Mouse (Mus musculus) heart, embryonic 10.5 days (tissue): Measurements from ENCODE around the gene Ghr. TPM values are rescaled to one million over a fixed set of nuclear protein-coding genes. Genes with fewer than 3 reads are reported as not detected.
A peak's percentile ranks its signal among the peaks of the same experiment; 100 is the strongest.

Source experiments
- DNase-seq: peaks from one replicate; pipeline ENCODE4 v3.0.0-alpha.2; 2017; ENCODE audit warnings: low spot score
- H3K27ac ChIP-seq: fragments of 300-500 bp; sonication (generic); 2 replicates; pipeline ENCODE4 v1.5.1; 2016; ENCODE audit warnings: mild to moderate bottlenecking
- H3K27me3 ChIP-seq: fragments of 300-500 bp; sonication (generic); 2 replicates; pipeline ENCODE4 v1.6.1; 2016; ENCODE audit warnings: mild to moderate bottlenecking; ENCODE audit not compliant: poor library complexity, insufficient read depth, severe bottlenecking
- H3K36me3 ChIP-seq: fragments of 300-500 bp; sonication (generic); 2 replicates; pipeline ENCODE4 v1.6.1; 2016; ENCODE audit warnings: mild to moderate bottlenecking, moderate library complexity
- H3K4me1 ChIP-seq: fragments of 300-500 bp; sonication (generic); 2 replicates; pipeline ENCODE4 v1.6.1; 2016; ENCODE audit warnings: mild to moderate bottlenecking
- H3K4me3 ChIP-seq: fragments of 300-500 bp; sonication (generic); 2 replicates; pipeline ENCODE4 v1.5.1; 2016; ENCODE audit warnings: mild to moderate bottlenecking, moderate library complexity
- H3K9me3 ChIP-seq: fragments of 300-500 bp; sonication (generic); 2 replicates; pipeline ENCODE4 v1.6.1; 2016; ENCODE audit warnings: mild to moderate bottlenecking, moderate library complexity
- WGBS: fragments of 180-500 bp; shearing (Covaris S2); methylation state at CpG from one replicate; pipeline ENCODE4 v1.1.7; 2016; 5-methylcytosine and 5-hydroxymethylcytosine counted together
- polyA plus RNA-seq: library from polyadenylated mRNA; unstranded; fragments of >200 nt; fragmentation: Nextera tagmentation; extraction: Ambion mirVana; gene quantifications from 2 replicates; pipeline ENCODE4 v1.2.1, GENCODE M21; 2016

Gene Ghr
- polyA plus RNA-seq, 1 experiment from 2014 or later = 45.1 TPM

GRCm38 (mm10) chr15:3464754-3465153 lies 118.5 kb downstream of the Ghr start:
- no peak for DNase-seq
- Histone ChIP-seq H3K4me1 (peaks cover 4% of the 10 kb centered on the region; the same call in 1 of the 2 replicates), H3K27ac (no peak overlapping the region), H3K27me3 (no peaks in the 10 kb centered on the region), H3K36me3 (no peaks in the 10 kb centered on the region), H3K4me3 (no peak overlapping the region), H3K9me3 (no peaks in the 10 kb centered on the region)
- 64% methylated on average over 4 of the region's 4 CpGs for WGBS

DNA sequence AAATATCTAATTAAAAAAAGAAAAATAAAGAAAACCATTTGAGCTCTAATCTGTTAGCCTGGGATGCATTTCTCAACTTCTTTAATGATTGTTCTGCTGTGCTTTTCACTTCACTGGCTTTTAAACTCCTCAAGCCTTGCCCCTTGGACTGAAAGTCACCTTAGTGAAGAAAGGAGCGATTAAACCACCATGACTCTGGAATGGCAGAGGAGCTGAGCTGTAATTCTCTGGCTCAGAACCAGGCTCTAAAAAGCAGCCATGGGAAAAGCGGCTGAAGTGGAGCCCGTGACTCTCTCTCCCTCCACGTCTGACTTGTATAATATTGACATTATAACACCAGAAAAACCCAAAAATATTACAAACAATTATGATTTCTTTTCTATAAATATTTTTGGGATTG lies 126.7 kb downstream of the Ghr start:
- H3K27ac ChIP-seq = no peak overlapping the region
- 81% methylated on average over 4 of the region's 4 CpGs for WGBS
- H3K27me3 ChIP-seq = no peaks in the 10 kb centered on the region

DNA sequence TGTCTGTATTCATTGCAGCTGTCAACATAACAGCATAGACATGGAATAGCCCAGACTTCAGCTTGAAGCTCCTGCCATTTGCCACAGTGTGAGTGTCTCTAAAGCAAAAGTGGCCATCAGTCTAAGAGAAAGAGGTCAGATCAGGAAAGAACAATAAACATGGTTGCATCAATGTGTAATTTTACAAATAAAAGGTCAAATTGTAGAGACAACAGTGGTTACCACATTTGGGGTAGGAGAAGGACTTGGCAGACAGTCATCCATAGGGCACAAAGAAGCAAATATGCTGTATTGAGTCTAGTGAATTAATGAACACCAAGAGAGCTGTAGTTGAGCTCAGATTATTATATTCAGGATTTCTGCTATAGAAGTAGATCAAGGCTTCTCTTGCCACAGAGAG lies 127.7 kb downstream of the Ghr start:
- no peaks in the 10 kb centered on the region for H3K9me3 ChIP-seq
- H3K36me3 ChIP-seq = no peaks in the 10 kb centered on the region
- H3K27me3 ChIP-seq = no peaks in the 10 kb centered on the region
- H3K4me1 ChIP-seq = no peaks in the 10 kb centered on the region
- H3K4me3 ChIP-seq = no peak overlapping the region
- no peak overlapping the region for H3K27ac ChIP-seq
- DNase-seq = no peak

More for the DNA sequence above, 126.7 kb downstream of the Ghr start:
- no peaks in the 10 kb centered on the region for H3K36me3 ChIP-seq
- no peaks in the 10 kb centered on the region for H3K4me1 ChIP-seq
- no peak for DNase-seq
- H3K9me3 ChIP-seq = no peaks in the 10 kb centered on the region
- no peak overlapping the region for H3K4me3 ChIP-seq

DNA sequence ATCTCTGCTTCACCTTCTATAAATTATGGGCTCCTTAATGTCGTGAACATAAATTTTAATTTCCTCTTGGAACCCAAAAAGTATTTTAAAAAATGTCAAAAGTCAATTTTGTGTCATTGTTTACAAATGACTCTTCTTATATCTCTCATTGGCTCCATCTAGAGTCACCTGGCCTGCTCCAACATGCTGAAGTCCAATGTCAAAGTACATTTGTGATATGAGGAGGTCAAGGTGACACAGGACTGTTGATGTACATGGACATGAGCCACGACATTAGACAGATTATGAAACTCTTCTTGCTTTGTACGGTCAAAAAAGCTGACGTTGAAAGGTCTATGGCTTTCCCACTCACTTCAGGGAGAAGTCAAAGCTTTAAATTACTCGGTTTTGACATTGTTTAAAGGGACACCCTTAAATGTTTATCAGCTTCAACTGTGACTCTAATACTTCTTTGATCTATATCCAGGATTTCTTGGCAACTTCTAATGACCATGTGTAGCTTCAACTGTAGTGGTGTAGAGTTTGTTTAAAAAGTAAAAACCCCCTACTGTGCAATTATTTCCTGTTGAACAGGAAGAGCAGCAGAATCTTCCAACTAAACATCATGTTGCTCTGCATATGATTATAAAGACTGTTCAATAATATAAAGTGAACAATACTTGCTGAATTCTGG lies 131.1 kb downstream of the Ghr start:
- Histone ChIP-seq H3K36me3 (no peaks in the 10 kb centered on the region), H3K27ac (no peak overlapping the region), H3K9me3 (no peaks in the 10 kb centered on the region), H3K4me3 (no peak overlapping the region), H3K27me3 (no peaks in the 10 kb centered on the region), H3K4me1 (peaks cover 3% of the 10 kb centered on the region; the same call in 1 of the 2 replicates)
- no peak for DNase-seq
- WGBS = 80% methylated on average over 5 of the region's 5 CpGs

- Histone ChIP-seq H3K27ac (no peak overlapping the region), H3K4me1 (peaks cover 7% of the 10 kb centered on the region; the same call in 1 of the 2 replicates), H3K27me3 (no peaks in the 10 kb centered on the region), H3K9me3 (no peaks in the 10 kb centered on the region), H3K4me3 (no peak overlapping the region), H3K36me3 (no peaks in the 10 kb centered on the region)
- 83% methylated on average over 2 of the region's 2 CpGs for WGBS
- no peak for DNase-seq
Measured at GRCm38 (mm10) chr15:3449564-3449963, 133.7 kb downstream of the Ghr start.

GRCm38 (mm10) chr15:3445285-3445909 lies 137.9 kb downstream of the Ghr start:
- Histone ChIP-seq H3K27ac (no peak overlapping the region), H3K27me3 (no peaks in the 10 kb centered on the region), H3K9me3 (no peaks in the 10 kb centered on the region), H3K36me3 (no peaks in the 10 kb centered on the region), H3K4me3 (no peak overlapping the region), H3K4me1 (peaks cover 7% of the 10 kb centered on the region; the same call in 1 of the 2 replicates)
- 66% methylated on average over 7 of the region's 7 CpGs for WGBS
- no peak for DNase-seq

- Histone ChIP-seq H3K36me3 (no peaks in the 10 kb centered on the region), H3K27ac (no peak overlapping the region), H3K9me3 (no peaks in the 10 kb centered on the region), H3K4me1 (peaks cover 7% of the 10 kb centered on the region; the same call in 1 of the 2 replicates), H3K27me3 (no peaks in the 10 kb centered on the region), H3K4me3 (no peak overlapping the region)
- DNase-seq = no peak
- 77% methylated on average over 8 of the region's 8 CpGs for WGBS
Measured at GRCm38 (mm10) chr15:3444448-3445020, 138.8 kb downstream of the Ghr start.

- no peak overlapping the region for H3K27ac ChIP-seq
- H3K4me1 ChIP-seq = peaks cover 10% of the 10 kb centered on the region
- WGBS = 56% methylated on average over 4 of the region's 4 CpGs
- H3K9me3 ChIP-seq = no peaks in the 10 kb centered on the region
- no peaks in the 10 kb centered on the region for H3K36me3 ChIP-seq
- DNase-seq = no peak
- no peak overlapping the region for H3K4me3 ChIP-seq
- H3K27me3 ChIP-seq = no peaks in the 10 kb centered on the region
Measured at GRCm38 (mm10) chr15:3441506-3442286, 141.6 kb downstream of the Ghr start.

DNA sequence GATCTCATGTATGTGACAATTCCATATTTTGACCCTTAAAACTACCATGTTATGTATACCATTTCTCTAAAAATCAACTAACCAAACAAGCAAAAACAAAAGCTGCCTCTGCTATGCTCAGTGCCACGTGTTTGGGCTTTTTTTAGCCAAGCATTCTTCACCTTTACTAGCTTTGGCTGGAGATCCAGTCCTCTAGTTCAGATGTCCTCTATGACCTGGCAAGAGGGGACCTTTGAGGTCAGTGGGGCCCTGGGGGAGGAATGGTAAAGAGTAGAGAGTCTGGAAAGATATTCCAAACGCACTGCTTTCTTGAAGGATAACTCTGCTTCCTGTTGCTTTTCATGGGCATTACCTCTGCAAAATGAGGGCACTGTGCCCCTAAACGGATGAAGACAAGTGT lies 145.9 kb downstream of the Ghr start:
- Histone ChIP-seq H3K27me3 (no peaks in the 10 kb centered on the region), H3K27ac (no peak overlapping the region; the same call in 1 of the 2 replicates), H3K36me3 (no peaks in the 10 kb centered on the region), H3K4me1 (peaks cover 39% of the 10 kb centered on the region), H3K9me3 (no peaks in the 10 kb centered on the region), H3K4me3 (no peak overlapping the region)
- 38% methylated on average over 3 of the region's 3 CpGs for WGBS
- no peak for DNase-seq

DNA sequence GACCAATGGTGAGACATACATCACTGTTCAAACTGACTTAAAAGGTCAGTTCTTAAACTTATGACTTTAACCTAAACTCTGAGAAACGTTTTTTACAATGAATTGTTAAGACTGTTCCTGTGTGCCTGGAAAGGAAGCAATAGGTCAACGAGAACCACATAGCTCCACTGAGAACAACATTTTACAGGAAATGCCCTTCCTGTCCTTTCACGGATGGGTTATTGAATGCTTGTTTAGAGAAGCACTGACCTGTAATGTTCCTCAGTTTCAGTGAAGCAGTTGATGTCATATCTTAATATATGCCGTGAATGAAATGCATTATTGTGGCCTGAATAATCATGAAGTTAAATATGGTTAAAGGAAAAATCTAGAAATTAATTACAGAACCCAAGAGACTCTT lies 147.7 kb downstream of the Ghr start:
- no peak overlapping the region for H3K4me3 ChIP-seq
- WGBS = 50% methylated on average over 4 of the region's 4 CpGs
- H3K36me3 ChIP-seq = no peaks in the 10 kb centered on the region
- no peaks in the 10 kb centered on the region for H3K9me3 ChIP-seq
- H3K27me3 ChIP-seq = no peaks in the 10 kb centered on the region
- H3K4me1 ChIP-seq = peaks cover 52% of the 10 kb centered on the region
- no peak overlapping the region for H3K27ac ChIP-seq
- no peak for DNase-seq

- no peaks in the 10 kb centered on the region for H3K36me3 ChIP-seq
- H3K4me3 ChIP-seq = no peak overlapping the region
- WGBS = 46% methylated on average over 3 of the region's 3 CpGs
- H3K27ac ChIP-seq = no peak overlapping the region
- no peaks in the 10 kb centered on the region for H3K9me3 ChIP-seq
- H3K4me1 ChIP-seq = peaks cover 55% of the 10 kb centered on the region
- DNase-seq = no peak
- no peaks in the 10 kb centered on the region for H3K27me3 ChIP-seq
Measured at GRCm38 (mm10) chr15:3434461-3434860, 148.8 kb downstream of the Ghr start.

DNA sequence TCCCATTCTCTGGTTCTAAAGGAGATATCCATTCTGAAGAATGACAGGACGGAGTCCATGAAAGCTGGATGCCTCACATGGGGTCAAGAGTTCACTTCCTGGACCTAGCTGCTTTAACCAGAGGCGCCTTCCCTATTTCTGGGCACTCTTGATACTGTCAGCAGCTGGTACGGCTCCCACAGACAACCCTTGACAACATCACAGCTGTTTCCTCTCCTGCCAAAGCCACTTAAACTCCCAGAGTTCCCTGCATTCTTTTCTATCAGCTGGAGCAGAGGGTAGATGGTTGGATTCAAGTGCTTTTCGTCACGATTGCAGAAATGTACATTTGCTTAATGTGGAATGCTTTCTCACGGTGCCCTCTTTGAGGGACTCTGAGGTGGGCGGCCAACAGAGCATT lies 150.0 kb downstream of the Ghr start:
- Histone ChIP-seq H3K27ac (peak overlapping the region; percentile 62), H3K9me3 (no peaks in the 10 kb centered on the region), H3K4me1 (peaks cover 61% of the 10 kb centered on the region), H3K4me3 (0 out of 2 replicates have a peak overlapping the region, but pooled peaks have one; percentile 8), H3K27me3 (no peaks in the 10 kb centered on the region), H3K36me3 (no peaks in the 10 kb centered on the region)
- WGBS = 12% methylated on average over 7 of the region's 7 CpGs
- peak; percentile 94 for DNase-seq

GRCm38 (mm10) chr15:3432823-3433222 lies 150.5 kb downstream of the Ghr start:
- Histone ChIP-seq H3K27me3 (no peaks in the 10 kb centered on the region), H3K4me1 (peaks cover 61% of the 10 kb centered on the region), H3K4me3 (0 out of 2 replicates have a peak overlapping the region, but pooled peaks have one; percentile 8), H3K9me3 (no peaks in the 10 kb centered on the region), H3K36me3 (no peaks in the 10 kb centered on the region), H3K27ac (0 out of 2 replicates have a peak overlapping the region, but pooled peaks have one; percentile 62)
- 66% methylated on average over 1 of the region's 1 CpGs for WGBS
- no peak for DNase-seq
